Mouse (Mus musculus) liver, embryonic 13.5 days (tissue): ENCODE results near the gene Mapk7. TPM values are rescaled to one million over a fixed set of nuclear protein-coding genes. Genes with fewer than 3 reads are reported as not detected.
A peak's percentile ranks its signal among the peaks of the same experiment; 100 is the strongest.

Experiments
- ATAC-seq: fragments of 200-750 bp; cut with Nextera tagmentation; 2 replicates; pipeline ENCODE4 v1.8.0; 2017; ENCODE audit warnings: low read depth, mild to moderate bottlenecking, moderate number of reproducible peaks, moderate library complexity
- DNase-seq: peaks from one replicate; pipeline ENCODE4 v3.0.0; 2022
- H3K27ac ChIP-seq: fragments of 300-500 bp; sonication (generic); 2 replicates; pipeline ENCODE4 v1.5.1; 2015; ENCODE audit warnings: moderate library complexity, mild to moderate bottlenecking, inconsistent platforms
- H3K27me3 ChIP-seq: fragments of 300-500 bp; sonication (generic); 2 replicates; pipeline ENCODE4 v1.6.1; 2015; ENCODE audit warnings: mild to moderate bottlenecking, inconsistent platforms
- H3K36me3 ChIP-seq: fragments of 300-500 bp; sonication (generic); 2 replicates; pipeline ENCODE4 v1.6.1; 2015; ENCODE audit warnings: mild to moderate bottlenecking, inconsistent platforms
- H3K4me1 ChIP-seq: fragments of 300-500 bp; sonication (generic); replicated peaks from 2 replicates; pipeline ENCODE4 v1.6.1; 2015; ENCODE audit warnings: inconsistent platforms
- H3K4me2 ChIP-seq: fragments of 300-500 bp; sonication (generic); 2 replicates; pipeline ENCODE4 v1.6.1; 2015; ENCODE audit warnings: inconsistent platforms, mild to moderate bottlenecking, moderate library complexity
- H3K4me3 ChIP-seq: fragments of 300-500 bp; sonication (generic); replicated peaks from 2 replicates; pipeline ENCODE4 v1.5.1; 2015; ENCODE audit warnings: mild to moderate bottlenecking, inconsistent platforms
- H3K9ac ChIP-seq: fragments of 300-500 bp; sonication (generic); 2 replicates; pipeline ENCODE4 v1.6.1; 2015; ENCODE audit warnings: mild to moderate bottlenecking, inconsistent platforms
- H3K9me3 ChIP-seq: fragments of 300-500 bp; sonication (generic); replicated peaks from 2 replicates; pipeline ENCODE4 v1.6.1; 2016; ENCODE audit warnings: inconsistent platforms
- WGBS: fragments of 180-500 bp; shearing (Covaris S2); methylation state at CpG from one replicate; pipeline ENCODE4 v1.1.7; 2015; ENCODE audit not compliant: insufficient replicate concordance; 5-methylcytosine and 5-hydroxymethylcytosine counted together
- polyA plus RNA-seq: library from polyadenylated mRNA; unstranded; fragments of >200 nt; fragmentation: Nextera tagmentation; extraction: Ambion mirVana; gene quantifications from 2 replicates; pipeline ENCODE4 v1.2.1, GENCODE M21; 2015

Gene Mapk7
- polyA plus RNA-seq, 1 experiment from 2014 or later: 7.2 TPM

- ATAC-seq: no peak
Measured at GRCm38 (mm10) chr11:61518871-61519270, 24.7 kb upstream of the Mapk7 start.

GRCm38 (mm10) chr11:61517971-61518370 lies 23.8 kb upstream of the Mapk7 start:
- Histone ChIP-seq H3K4me3 (no peak overlapping the region), H3K4me2 (no peak overlapping the region), H3K27ac (no peak overlapping the region), H3K9ac (no peak overlapping the region), H3K36me3 (peaks cover 9% of the 10 kb centered on the region; the same call in 1 of the 2 replicates), H3K9me3 (no peaks in the 10 kb centered on the region), H3K4me1 (no peaks in the 10 kb centered on the region), H3K27me3 (no peaks in the 10 kb centered on the region)
- 52% methylated on average over 1 of the region's 1 CpGs for WGBS
- no peak for ATAC-seq
- DNase-seq: no peak

More at GRCm38 (mm10) chr11:61518871-61519270, 24.7 kb upstream of the Mapk7 start:
- H3K4me1 ChIP-seq: no peaks in the 10 kb centered on the region
- H3K36me3 ChIP-seq: peaks cover 9% of the 10 kb centered on the region; the same call in 1 of the 2 replicates
- 68% methylated on average over 3 of the region's 3 CpGs for WGBS
- H3K9ac ChIP-seq: no peak overlapping the region
- H3K4me2 ChIP-seq: no peak overlapping the region
- H3K27me3 ChIP-seq: no peaks in the 10 kb centered on the region
- H3K27ac ChIP-seq: no peak overlapping the region
- H3K4me3 ChIP-seq: no peak overlapping the region
- DNase-seq: no peak
- no peaks in the 10 kb centered on the region for H3K9me3 ChIP-seq

- Histone ChIP-seq H3K9me3 (no peaks in the 10 kb centered on the region), H3K4me3 (no peak overlapping the region), H3K27ac (no peak overlapping the region), H3K27me3 (no peaks in the 10 kb centered on the region), H3K36me3 (peaks cover 9% of the 10 kb centered on the region; the same call in 1 of the 2 replicates), H3K9ac (no peak overlapping the region), H3K4me1 (no peaks in the 10 kb centered on the region), H3K4me2 (no peak overlapping the region)
- no peak for ATAC-seq
- DNase-seq: no peak
- WGBS: 25% methylated on average over 3 of the region's 3 CpGs
Measured at GRCm38 (mm10) chr11:61514953-61515352, 20.7 kb upstream of the Mapk7 start.

- Histone ChIP-seq H3K4me1 (peaks cover 14% of the 10 kb centered on the region), H3K4me3 (peak within 1 kb of the TSS; percentile 61), H3K27me3 (no peaks in the 10 kb centered on the region; the same call in 1 of the 2 replicates), H3K9me3 (no peaks in the 10 kb centered on the region), H3K4me2 (peak within 1 kb of the TSS; percentile 71), H3K9ac (peak within 1 kb of the TSS; percentile 70), H3K27ac (no peak within 1 kb of the TSS), H3K36me3 (no peaks in the 10 kb centered on the region)
- peak; percentile 85 for DNase-seq
- WGBS: under 1% methylated on average over 39 of the region's 39 CpGs
- peak; percentile 85 for ATAC-seq
Measured at GRCm38 (mm10) chr11:61504713-61505257, 10.6 kb upstream of the Mapk7 start, which contains the start of gene B9d1. Gene B9d1 (plus strand): TSS chr11:61505144.

GRCm38 (mm10) chr11:61503933-61504332 lies 9.7 kb upstream of the Mapk7 start:
- DNase-seq (no peak), ATAC-seq (no peak)
- Histone ChIP-seq H3K4me1 (peaks cover 15% of the 10 kb centered on the region), H3K4me3 (no peak overlapping the region), H3K27ac (no peak overlapping the region), H3K36me3 (no peaks in the 10 kb centered on the region), H3K27me3 (no peaks in the 10 kb centered on the region; the same call in 1 of the 2 replicates), H3K9me3 (no peaks in the 10 kb centered on the region), H3K9ac (no peak overlapping the region), H3K4me2 (no peak overlapping the region)
- WGBS: 60% methylated on average over 8 of the region's 8 CpGs

- Histone ChIP-seq H3K4me1 (peaks cover 13% of the 10 kb centered on the region), H3K9me3 (no peaks in the 10 kb centered on the region), H3K36me3 (no peaks in the 10 kb centered on the region), H3K4me3 (no peak overlapping the region), H3K27me3 (no peaks in the 10 kb centered on the region; the same call in 1 of the 2 replicates), H3K9ac (no peak overlapping the region), H3K4me2 (no peak overlapping the region), H3K27ac (no peak overlapping the region; the same call in 1 of the 2 replicates)
- ATAC-seq: no peak
- peak; percentile 22 for DNase-seq
- WGBS: 38% methylated on average over 6 of the region's 6 CpGs
Measured at GRCm38 (mm10) chr11:61498736-61499504, 4.7 kb upstream of the Mapk7 start.

- no peaks in the 10 kb centered on the region for H3K9me3 ChIP-seq
- no peak for ATAC-seq
- no peak for DNase-seq
- no peaks in the 10 kb centered on the region for H3K27me3 ChIP-seq
- H3K4me3 ChIP-seq: no peak overlapping the region
- no peak overlapping the region for H3K9ac ChIP-seq
- peaks cover 26% of the 10 kb centered on the region for H3K4me1 ChIP-seq
- H3K27ac ChIP-seq: no peak overlapping the region
- H3K4me2 ChIP-seq: no peak overlapping the region
- H3K36me3 ChIP-seq: no peaks in the 10 kb centered on the region
- WGBS: 40% methylated on average over 1 of the region's 1 CpGs
Measured at GRCm38 (mm10) chr11:61497490-61497889, 3.3 kb upstream of the Mapk7 start.

GRCm38 (mm10) chr11:61495528-61495927 lies 1.3 kb upstream of the Mapk7 start:
- H3K36me3 ChIP-seq: peaks cover 15% of the 10 kb centered on the region
- no peaks in the 10 kb centered on the region for H3K27me3 ChIP-seq
- no peak overlapping the region for H3K9ac ChIP-seq
- no peak for ATAC-seq
- H3K27ac ChIP-seq: 0 out of 2 replicates have a peak overlapping the region, but pooled peaks have one; percentile 24
- DNase-seq: no peak
- 77% methylated on average over 2 of the region's 2 CpGs for WGBS
- H3K9me3 ChIP-seq: no peaks in the 10 kb centered on the region
- H3K4me2 ChIP-seq: no peak overlapping the region; the same call in 1 of the 2 replicates
- H3K4me3 ChIP-seq: no peak overlapping the region
- peaks cover 29% of the 10 kb centered on the region for H3K4me1 ChIP-seq

- Histone ChIP-seq H3K9ac (peak overlapping the region; percentile 80), H3K4me1 (peaks cover 25% of the 10 kb centered on the region), H3K4me3 (peak overlapping the region; percentile 87), H3K27ac (peak overlapping the region; percentile 65), H3K9me3 (no peaks in the 10 kb centered on the region), H3K36me3 (peaks cover 33% of the 10 kb centered on the region), H3K4me2 (peak overlapping the region; percentile 92), H3K27me3 (no peaks in the 10 kb centered on the region)
- DNase-seq: no peak
- 4% methylated on average over 45 of the region's 50 CpGs for WGBS
- peak; percentile 71 for ATAC-seq
Measured at GRCm38 (mm10) chr11:61493525-61494128, 579 bp downstream of the Mapk7 start.

- Histone ChIP-seq H3K4me3 (peak overlapping the region; percentile 87), H3K36me3 (peaks cover 39% of the 10 kb centered on the region), H3K27ac (no peak overlapping the region), H3K4me2 (peak overlapping the region; percentile 92), H3K4me1 (peaks cover 24% of the 10 kb centered on the region), H3K9me3 (no peaks in the 10 kb centered on the region), H3K9ac (peak overlapping the region; percentile 80), H3K27me3 (no peaks in the 10 kb centered on the region)
- no peak for ATAC-seq
- DNase-seq: no peak
- whole genome bisulfite sequencing: 68% methylated on average over 12 of the region's 12 CpGs
Measured at GRCm38 (mm10) chr11:61492749-61493401, 1.3 kb downstream of the Mapk7 start.

- WGBS: 84% methylated on average over 22 of the region's 22 CpGs
- peaks cover 39% of the 10 kb centered on the region for H3K36me3 ChIP-seq
- no peak overlapping the region for H3K4me2 ChIP-seq
- H3K4me3 ChIP-seq: no peak overlapping the region
- ATAC-seq (no peak), DNase-seq (no peak)
- H3K9me3 ChIP-seq: no peaks in the 10 kb centered on the region
- H3K9ac ChIP-seq: no peak overlapping the region
- no peaks in the 10 kb centered on the region for H3K27me3 ChIP-seq
- no peak overlapping the region for H3K27ac ChIP-seq
- peaks cover 22% of the 10 kb centered on the region for H3K4me1 ChIP-seq
Measured at GRCm38 (mm10) chr11:61490944-61491520, 3.2 kb downstream of the Mapk7 start.
